Mouse (Mus musculus): ENCODE results near the gene Saysd1.
"Not testable (repeated sequence)": the region's sequence is repeated elsewhere in the genome, so short reads cannot be mapped to it uniquely, and the experiment has no call there.

The Saysd1 gene

DNA sequence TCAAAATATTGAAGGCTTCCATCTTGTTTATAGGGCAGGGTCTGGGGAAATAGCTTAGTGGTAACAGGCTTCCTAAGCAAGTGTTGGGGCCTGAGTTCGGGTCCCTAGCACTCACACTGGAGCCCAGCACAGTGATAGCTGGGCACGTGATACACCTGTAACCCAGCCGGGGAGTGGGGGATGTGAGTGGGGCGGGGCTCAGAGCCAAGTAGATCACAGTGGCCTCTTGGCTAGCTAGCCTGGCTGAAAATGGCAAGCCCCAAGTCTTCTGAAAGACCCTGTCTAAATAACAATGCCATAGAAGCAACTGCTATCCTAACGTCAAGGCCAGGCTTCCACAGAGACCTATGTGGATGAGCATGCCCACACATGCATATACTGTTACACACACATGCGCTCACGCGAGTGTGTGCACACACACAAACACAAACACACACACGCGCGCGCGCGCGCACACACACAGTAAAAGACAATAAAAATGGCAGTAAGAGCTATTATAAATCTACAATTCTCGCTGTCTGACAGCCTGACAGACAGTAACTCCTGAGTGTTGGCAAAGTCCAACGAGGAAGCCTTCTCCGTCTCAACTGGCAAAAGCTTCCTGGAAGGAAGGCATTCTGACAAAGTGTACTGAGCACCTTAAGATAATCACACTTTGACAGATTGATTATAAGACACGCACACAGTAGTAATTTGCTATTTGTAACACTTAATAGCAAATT lies 106.2 kb downstream of the Saysd1 start:
- DNase-seq: no peak

GRCm38 (mm10) chr14:20029606-20030005 lies 108.7 kb downstream of the Saysd1 start:
- no peak for DNase-seq

DNA sequence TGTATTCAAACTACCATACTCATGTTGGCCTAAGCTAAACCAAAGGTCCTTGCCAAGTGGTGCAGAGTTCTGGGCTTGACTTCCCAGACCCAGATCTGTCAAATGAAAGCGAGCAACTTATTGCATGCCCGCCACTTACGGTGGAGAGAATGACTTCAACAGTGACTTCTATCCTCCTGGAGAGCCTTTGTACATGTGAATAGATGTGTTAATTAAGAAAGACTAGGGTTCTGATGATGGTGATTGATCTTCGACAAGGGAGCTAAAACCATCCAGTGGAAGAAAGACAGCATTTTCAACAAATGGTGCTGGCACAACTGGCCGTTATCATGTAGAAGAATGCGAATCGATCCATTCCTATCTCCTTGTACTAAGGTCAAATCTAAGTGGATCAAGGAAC lies 110.9 kb downstream of the Saysd1 start:
- DNase-seq: not testable (repeated sequence)
